Mouse (Mus musculus) heart, postnatal 0 days (tissue): ENCODE measurements at regions not wholly inside any gene's neighbourhood (a gene's known extent, or its start where the extent isn't known, plus 50 kb on each side); places are given as distances from the start of the nearest gene placed in this dataset.

Source experiments
- ATAC-seq: fragments of 200-750 bp; cut with Nextera tagmentation; 2 replicates; pipeline ENCODE4 v1.8.0; 2017; ENCODE audit warnings: low read depth, moderate number of reproducible peaks, moderate library complexity; ENCODE audit not compliant: insufficient read depth
- DNase-seq: peaks from one replicate; pipeline ENCODE4 v3.0.0-alpha.2; 2016; ENCODE audit warnings: low spot score
- H3K27ac ChIP-seq: fragments of 300-500 bp; sonication (generic); 2 replicates; pipeline ENCODE4 v1.5.1; 2014; ENCODE audit warnings: low read depth, mild to moderate bottlenecking
- H3K27me3 ChIP-seq: fragments of 300-500 bp; sonication (generic); 2 replicates; pipeline ENCODE4 v1.6.1; 2014; ENCODE audit warnings: low read length, mixed read lengths; ENCODE audit not compliant: control insufficient read depth, insufficient read depth
- H3K36me3 ChIP-seq: fragments of 300-500 bp; sonication (generic); replicated peaks from 2 replicates; pipeline ENCODE4 v1.6.1; 2014; ENCODE audit warnings: low read length, mixed read lengths; ENCODE audit not compliant: control insufficient read depth, insufficient read depth
- H3K4me1 ChIP-seq: fragments of 300-500 bp; sonication (generic); 2 replicates; pipeline ENCODE4 v1.6.1; 2014; ENCODE audit warnings: antibody characterized with exemption; ENCODE audit not compliant: control insufficient read depth, insufficient read depth
- H3K4me2 ChIP-seq: fragments of 300-500 bp; sonication (generic); 2 replicates; pipeline ENCODE4 v1.6.1; 2014; ENCODE audit warnings: low read depth, mild to moderate bottlenecking, low read length, moderate library complexity
- H3K4me3 ChIP-seq: fragments of 300-500 bp; sonication (generic); 2 replicates; pipeline ENCODE4 v1.5.1; 2014; ENCODE audit warnings: low read depth, low read length
- H3K9ac ChIP-seq: fragments of 300-500 bp; sonication (generic); replicated peaks from 2 replicates; pipeline ENCODE4 v1.6.1; 2014; ENCODE audit warnings: low read depth, low read length, mixed read lengths
- H3K9me3 ChIP-seq: fragments of 300-500 bp; sonication (generic); replicated peaks from 2 replicates; pipeline ENCODE4 v1.6.1; 2016; ENCODE audit warnings: low read length; ENCODE audit not compliant: control insufficient read depth
- CTCF ChIP-seq: IDR thresholded peaks from 2 replicates; pipeline ENCODE4 v1.5.1; 2016; ENCODE audit warnings: antibody characterized with exemption, control low read depth, low read depth
- EP300 ChIP-seq: IDR thresholded peaks from 2 replicates; pipeline ENCODE4 v1.6.1; 2016; ENCODE audit warnings: antibody characterized with exemption, low read depth
- WGBS: fragments of 180-500 bp; shearing (Covaris S2); extraction: QIAGEN DNeasy Blood & Tissue Kit; methylation state at CpG from one replicate; pipeline ENCODE4 v1.1.7; 2014; 5-methylcytosine and 5-hydroxymethylcytosine counted together

- Histone ChIP-seq H3K27ac (no peak overlapping the region), H3K4me2 (no peak overlapping the region), H3K9ac (no peak overlapping the region), H3K4me3 (no peak overlapping the region), H3K4me1 (no peaks in the 10 kb centered on the region), H3K27me3 (no peaks in the 10 kb centered on the region), H3K36me3 (no peaks in the 10 kb centered on the region), H3K9me3 (no peaks in the 10 kb centered on the region)
- ATAC-seq = no peak
- 91% methylated on average over 4 of the region's 4 CpGs for WGBS
- DNase-seq = no peak
- TF ChIP-seq CTCF (no peak), EP300 (no peak)
Observed at GRCm38 (mm10) chr3:39347578-39347977, 460.8 kb downstream of the Fat4 start.

GRCm38 (mm10) chr3:39357012-39357411 lies 470.3 kb downstream of the Fat4 start:
- H3K9ac ChIP-seq = no peak overlapping the region
- DNase-seq (no peak), ATAC-seq (no peak)
- no peak overlapping the region for H3K4me3 ChIP-seq
- H3K4me1 ChIP-seq = no peaks in the 10 kb centered on the region
- no peak overlapping the region for H3K27ac ChIP-seq
- no peaks in the 10 kb centered on the region for H3K27me3 ChIP-seq
- H3K36me3 ChIP-seq = no peaks in the 10 kb centered on the region
- 15% methylated on average over 2 of the region's 2 CpGs for WGBS
- H3K9me3 ChIP-seq = no peaks in the 10 kb centered on the region
- H3K4me2 ChIP-seq = no peak overlapping the region
- TF ChIP-seq CTCF (no peak), EP300 (no peak)

- Histone ChIP-seq H3K4me3 (no peak overlapping the region), H3K4me1 (no peaks in the 10 kb centered on the region), H3K36me3 (no peaks in the 10 kb centered on the region), H3K9me3 (no peaks in the 10 kb centered on the region), H3K27ac (no peak overlapping the region), H3K27me3 (no peaks in the 10 kb centered on the region), H3K9ac (no peak overlapping the region), H3K4me2 (no peak overlapping the region)
- DNase-seq = no peak
- no peak for TF ChIP-seq EP300
- TF ChIP-seq CTCF = no peak
- 76% methylated on average over 2 of the region's 2 CpGs for WGBS
- ATAC-seq = no peak
Observed at GRCm38 (mm10) chr3:39360278-39360677, 473.5 kb downstream of the Fat4 start.

- H3K4me1 ChIP-seq = no peaks in the 10 kb centered on the region
- H3K4me2 ChIP-seq = no peak overlapping the region
- no peak overlapping the region for H3K27ac ChIP-seq
- no peak for ATAC-seq
- no peak for DNase-seq
- no peaks in the 10 kb centered on the region for H3K27me3 ChIP-seq
- no peak for TF ChIP-seq EP300
- TF ChIP-seq CTCF = no peak
- WGBS = 85% methylated on average over 4 of the region's 4 CpGs
- H3K4me3 ChIP-seq = no peak overlapping the region
- H3K9ac ChIP-seq = no peak overlapping the region
- H3K36me3 ChIP-seq = no peaks in the 10 kb centered on the region
- H3K9me3 ChIP-seq = no peaks in the 10 kb centered on the region
Observed at GRCm38 (mm10) chr3:39370926-39371325, 484.2 kb downstream of the Fat4 start.

- no peaks in the 10 kb centered on the region for H3K9me3 ChIP-seq
- H3K36me3 ChIP-seq = no peaks in the 10 kb centered on the region
- TF ChIP-seq CTCF = no peak
- TF ChIP-seq EP300 = no peak
- no peak for ATAC-seq
- no peak overlapping the region for H3K4me2 ChIP-seq
- no peaks in the 10 kb centered on the region for H3K4me1 ChIP-seq
- 73% methylated on average over 10 of the region's 10 CpGs for WGBS
- DNase-seq = no peak
- no peak overlapping the region for H3K9ac ChIP-seq
- H3K27me3 ChIP-seq = no peaks in the 10 kb centered on the region
- no peak overlapping the region for H3K4me3 ChIP-seq
- H3K27ac ChIP-seq = no peak overlapping the region
Observed at GRCm38 (mm10) chr3:39372426-39372950, 485.7 kb downstream of the Fat4 start.

GRCm38 (mm10) chr3:39375465-39375864 lies 488.7 kb downstream of the Fat4 start:
- no peak overlapping the region for H3K27ac ChIP-seq
- WGBS = 87% methylated on average over 5 of the region's 5 CpGs
- no peak overlapping the region for H3K4me3 ChIP-seq
- H3K4me2 ChIP-seq = no peak overlapping the region
- no peaks in the 10 kb centered on the region for H3K9me3 ChIP-seq
- H3K4me1 ChIP-seq = no peaks in the 10 kb centered on the region
- H3K36me3 ChIP-seq = no peaks in the 10 kb centered on the region
- ATAC-seq (no peak), DNase-seq (no peak)
- H3K27me3 ChIP-seq = no peaks in the 10 kb centered on the region
- no peak overlapping the region for H3K9ac ChIP-seq
- no peak for TF ChIP-seq CTCF
- no peak for TF ChIP-seq EP300
